Mouse (Mus musculus) neural tube, embryonic 13.5 days (tissue): ENCODE data around the gene Dusp1. TPM values are rescaled to one million over a fixed set of nuclear protein-coding genes. Genes with fewer than 3 reads are reported as not detected.

Experiments
- ATAC-seq: fragments of 200-750 bp; cut with Nextera tagmentation; 2 replicates; pipeline ENCODE4 v1.8.0; 2017; ENCODE audit warnings: low read depth, mild to moderate bottlenecking, moderate TSS enrichment, moderate library complexity
- H3K27ac ChIP-seq: fragments of 300-500 bp; sonication (generic); replicated peaks from 2 replicates; pipeline ENCODE4 v1.5.1; 2015; ENCODE audit warnings: moderate library complexity, mild to moderate bottlenecking, inconsistent platforms
- H3K27me3 ChIP-seq: fragments of 300-500 bp; sonication (generic); 2 replicates; pipeline ENCODE4 v1.6.1; 2015; ENCODE audit warnings: mild to moderate bottlenecking, inconsistent platforms
- H3K36me3 ChIP-seq: fragments of 300-500 bp; sonication (generic); 2 replicates; pipeline ENCODE4 v1.6.1; 2015; ENCODE audit warnings: mild to moderate bottlenecking, inconsistent platforms
- H3K4me1 ChIP-seq: fragments of 300-500 bp; sonication (generic); replicated peaks from 2 replicates; pipeline ENCODE4 v1.6.1; 2015; ENCODE audit warnings: inconsistent platforms
- H3K4me2 ChIP-seq: fragments of 300-500 bp; sonication (generic); 2 replicates; pipeline ENCODE4 v1.6.1; 2015; ENCODE audit warnings: inconsistent platforms, mild to moderate bottlenecking, moderate library complexity
- H3K4me3 ChIP-seq: fragments of 300-500 bp; sonication (generic); 2 replicates; pipeline ENCODE4 v1.5.1; 2015; ENCODE audit warnings: mild to moderate bottlenecking, inconsistent platforms
- H3K9ac ChIP-seq: fragments of 300-500 bp; sonication (generic); 2 replicates; pipeline ENCODE4 v1.6.1; 2015; ENCODE audit warnings: moderate library complexity, mild to moderate bottlenecking, inconsistent platforms
- H3K9me3 ChIP-seq: fragments of 300-500 bp; sonication (generic); 2 replicates; pipeline ENCODE4 v1.6.1; 2016; ENCODE audit warnings: inconsistent platforms
- WGBS: fragments of 180-500 bp; shearing (Covaris S2); methylation state at CpG from one replicate; pipeline ENCODE4 v1.1.7; 2015; 5-methylcytosine and 5-hydroxymethylcytosine counted together
- polyA plus RNA-seq: library from polyadenylated mRNA; unstranded; fragments of >200 nt; fragmentation: Nextera tagmentation; extraction: Ambion mirVana; gene quantifications from 2 replicates; pipeline ENCODE4 v1.2.1, GENCODE M21; 2015

Dusp1 gene
- 32.5 and 36.8 TPM in 2 replicates for polyA plus RNA-seq

GRCm38 (mm10) chr17:26561651-26562181 lies at the start of gene Dusp1:
Gene Dusp1 (minus strand): TSS chr17:26562128.
- no peaks in the 10 kb centered on the region for H3K9me3 ChIP-seq
- peaks cover 32% of the 10 kb centered on the region for H3K36me3 ChIP-seq

GRCm38 (mm10) chr17:26611328-26611727 lies 49.4 kb upstream of the Dusp1 start:
- WGBS = 87% methylated on average over 7 of the region's 7 CpGs
- no peaks in the 10 kb centered on the region for H3K9me3 ChIP-seq
- ATAC-seq = no peak
- no peak overlapping the region for H3K9ac ChIP-seq
- no peaks in the 10 kb centered on the region for H3K27me3 ChIP-seq
- no peak overlapping the region for H3K4me2 ChIP-seq
- H3K4me3 ChIP-seq = no peak overlapping the region
- H3K27ac ChIP-seq = no peak overlapping the region; the same call in 1 of the 2 replicates
- H3K4me1 ChIP-seq = no peaks in the 10 kb centered on the region
- H3K36me3 ChIP-seq = peaks cover 59% of the 10 kb centered on the region

More at GRCm38 (mm10) chr17:26561651-26562181, at the start of gene Dusp1:
- WGBS = under 1% methylated on average over 25 of the region's 25 CpGs
- Histone ChIP-seq H3K27ac (peak within 1 kb of the TSS; percentile 77), H3K4me2 (peak within 1 kb of the TSS; percentile 97), H3K27me3 (no peaks in the 10 kb centered on the region), H3K4me3 (peak within 1 kb of the TSS; percentile 68), H3K4me1 (peaks cover 37% of the 10 kb centered on the region), H3K9ac (peak within 1 kb of the TSS; percentile 88)
- peak; percentile 87 for ATAC-seq

GRCm38 (mm10) chr17:26609820-26610219 lies 47.9 kb upstream of the Dusp1 start:
- Histone ChIP-seq H3K4me3 (no peak overlapping the region), H3K9ac (no peak overlapping the region), H3K27ac (no peak overlapping the region), H3K4me2 (no peak overlapping the region), H3K27me3 (no peaks in the 10 kb centered on the region), H3K36me3 (peaks cover 51% of the 10 kb centered on the region), H3K9me3 (no peaks in the 10 kb centered on the region), H3K4me1 (no peaks in the 10 kb centered on the region)
- WGBS = 88% methylated on average over 8 of the region's 8 CpGs
- ATAC-seq = no peak

GRCm38 (mm10) chr17:26608877-26609276 lies 46.9 kb upstream of the Dusp1 start:
- Histone ChIP-seq H3K27ac (no peak overlapping the region), H3K27me3 (no peaks in the 10 kb centered on the region), H3K4me2 (no peak overlapping the region), H3K36me3 (peaks cover 42% of the 10 kb centered on the region), H3K9ac (no peak overlapping the region), H3K9me3 (no peaks in the 10 kb centered on the region), H3K4me1 (no peaks in the 10 kb centered on the region), H3K4me3 (no peak overlapping the region)
- ATAC-seq = no peak
- 98% methylated on average over 8 of the region's 8 CpGs for WGBS

- WGBS = 94% methylated on average over 3 of the region's 3 CpGs
- H3K36me3 ChIP-seq = peaks cover 38% of the 10 kb centered on the region
- no peak overlapping the region for H3K4me3 ChIP-seq
- H3K4me1 ChIP-seq = peaks cover 3% of the 10 kb centered on the region
- no peak overlapping the region for H3K9ac ChIP-seq
- H3K9me3 ChIP-seq = no peaks in the 10 kb centered on the region
- H3K4me2 ChIP-seq = no peak overlapping the region
- H3K27ac ChIP-seq = no peak overlapping the region
- H3K27me3 ChIP-seq = no peaks in the 10 kb centered on the region
- no peak for ATAC-seq
Observed at GRCm38 (mm10) chr17:26608348-26608747, 46.4 kb upstream of the Dusp1 start.

GRCm38 (mm10) chr17:26606516-26606915 lies 44.6 kb upstream of the Dusp1 start:
- H3K9ac ChIP-seq = no peak overlapping the region
- peaks cover 33% of the 10 kb centered on the region for H3K36me3 ChIP-seq
- no peak overlapping the region for H3K27ac ChIP-seq
- H3K4me2 ChIP-seq = no peak overlapping the region
- H3K4me3 ChIP-seq = no peak overlapping the region
- H3K4me1 ChIP-seq = peaks cover 21% of the 10 kb centered on the region
- H3K9me3 ChIP-seq = no peaks in the 10 kb centered on the region
- no peak for ATAC-seq
- no peaks in the 10 kb centered on the region for H3K27me3 ChIP-seq
- WGBS = 86% methylated on average over 2 of the region's 2 CpGs

GRCm38 (mm10) chr17:26605636-26606035 lies 43.7 kb upstream of the Dusp1 start:
- no peak for ATAC-seq
- H3K27me3 ChIP-seq = no peaks in the 10 kb centered on the region
- WGBS = 88% methylated on average over 4 of the region's 4 CpGs
- peaks cover 29% of the 10 kb centered on the region for H3K4me1 ChIP-seq
- H3K4me3 ChIP-seq = no peak overlapping the region
- no peak overlapping the region for H3K9ac ChIP-seq
- H3K27ac ChIP-seq = no peak overlapping the region
- H3K36me3 ChIP-seq = peaks cover 26% of the 10 kb centered on the region
- H3K9me3 ChIP-seq = no peaks in the 10 kb centered on the region
- no peak overlapping the region for H3K4me2 ChIP-seq

- H3K4me1 ChIP-seq = peaks cover 37% of the 10 kb centered on the region
- H3K9ac ChIP-seq = 0 out of 2 replicates have a peak overlapping the region, but pooled peaks have one; percentile 26
- H3K4me2 ChIP-seq = no peak overlapping the region
- 79% methylated on average over 8 of the region's 8 CpGs for WGBS
- H3K27ac ChIP-seq = peak overlapping the region; percentile 71
- H3K9me3 ChIP-seq = no peaks in the 10 kb centered on the region
- no peaks in the 10 kb centered on the region for H3K27me3 ChIP-seq
- H3K36me3 ChIP-seq = peaks cover 4% of the 10 kb centered on the region; the same call in 1 of the 2 replicates
- no peak overlapping the region for H3K4me3 ChIP-seq
- no peak for ATAC-seq
Observed at GRCm38 (mm10) chr17:26603311-26603710, 41.4 kb upstream of the Dusp1 start.

GRCm38 (mm10) chr17:26602371-26602885 lies 40.5 kb upstream of the Dusp1 start:
- no peak overlapping the region for H3K4me2 ChIP-seq
- peak; percentile 62 for ATAC-seq
- no peaks in the 10 kb centered on the region for H3K9me3 ChIP-seq
- H3K36me3 ChIP-seq = peaks cover 4% of the 10 kb centered on the region; the same call in 1 of the 2 replicates
- peaks cover 37% of the 10 kb centered on the region for H3K4me1 ChIP-seq
- WGBS = 53% methylated on average over 12 of the region's 12 CpGs
- peak overlapping the region; percentile 26; the same call in 1 of the 2 replicates for H3K9ac ChIP-seq
- peak overlapping the region; percentile 71 for H3K27ac ChIP-seq
- H3K4me3 ChIP-seq = no peak overlapping the region
- no peaks in the 10 kb centered on the region for H3K27me3 ChIP-seq

- Histone ChIP-seq H3K4me2 (no peak overlapping the region), H3K27me3 (no peaks in the 10 kb centered on the region), H3K4me1 (peaks cover 40% of the 10 kb centered on the region), H3K9me3 (no peaks in the 10 kb centered on the region), H3K9ac (peak overlapping the region; percentile 26; the same call in 1 of the 2 replicates), H3K4me3 (no peak overlapping the region), H3K36me3 (peaks cover 4% of the 10 kb centered on the region; the same call in 1 of the 2 replicates), H3K27ac (peak overlapping the region; percentile 71)
- 41% methylated on average over 6 of the region's 6 CpGs for whole genome bisulfite sequencing
- no peak for ATAC-seq
Observed at GRCm38 (mm10) chr17:26601926-26602325, 40.0 kb upstream of the Dusp1 start.

GRCm38 (mm10) chr17:26601514-26601913 lies 39.6 kb upstream of the Dusp1 start:
- H3K27ac ChIP-seq = peak overlapping the region; percentile 46; the same call in 1 of the 2 replicates
- H3K36me3 ChIP-seq = 0 out of 2 replicates have a peak, but pooled peaks cover 4% of the 10 kb centered on the region
- H3K4me3 ChIP-seq = no peak overlapping the region
- H3K4me2 ChIP-seq = no peak overlapping the region
- 68% methylated on average over 6 of the region's 6 CpGs for WGBS
- no peak for ATAC-seq
- no peaks in the 10 kb centered on the region for H3K27me3 ChIP-seq
- peaks cover 44% of the 10 kb centered on the region for H3K4me1 ChIP-seq
- H3K9me3 ChIP-seq = no peaks in the 10 kb centered on the region
- 0 out of 2 replicates have a peak overlapping the region, but pooled peaks have one; percentile 17 for H3K9ac ChIP-seq

- H3K27ac ChIP-seq = 0 out of 2 replicates have a peak overlapping the region, but pooled peaks have one; percentile 46
- 70% methylated on average over 17 of the region's 17 CpGs for WGBS
- no peaks in the 10 kb centered on the region for H3K9me3 ChIP-seq
Observed at GRCm38 (mm10) chr17:26600913-26601447, 39.1 kb upstream of the Dusp1 start.

More at GRCm38 (mm10) chr17:26600913-26601447, 39.1 kb upstream of the Dusp1 start:
- H3K9ac ChIP-seq = 0 out of 2 replicates have a peak overlapping the region, but pooled peaks have one; percentile 17
- H3K4me2 ChIP-seq = no peak overlapping the region
- no peaks in the 10 kb centered on the region for H3K27me3 ChIP-seq
- no peak overlapping the region for H3K4me3 ChIP-seq
- H3K4me1 ChIP-seq = peaks cover 49% of the 10 kb centered on the region
- 0 out of 2 replicates have a peak, but pooled peaks cover 4% of the 10 kb centered on the region for H3K36me3 ChIP-seq
- no peak for ATAC-seq
